Mouse (Mus musculus): ENCODE results near the gene Babam1. TPM values are rescaled to one million over a fixed set of nuclear protein-coding genes. Genes with fewer than 3 reads are reported as not detected.

Babam1 gene
- polyA plus RNA-seq, 1 experiment = 118 TPM

GRCm38 (mm10) chr8:71367529-71368176, 29.0 kb upstream of the Babam1 start:
- Histone ChIP-seq H3ac (ENCODE audit: control insufficient read depth, insufficient read length, low read depth) (peak overlapping the region; percentile 70), H3K79me3 (ENCODE audit: low read depth) (no peaks in the 10 kb centered on the region), H3K27me3 (ENCODE audit: control insufficient read depth, insufficient read depth, insufficient read length) (no peaks in the 10 kb centered on the region), H3K36me3 (ENCODE audit: control insufficient read depth, insufficient read depth) (peaks cover 17% of the 10 kb centered on the region), H3K4me3 (ENCODE audit: insufficient read depth, poor library complexity, severe bottlenecking) (peak overlapping the region; percentile 41), H3K79me2 (ENCODE audit: control insufficient read depth, insufficient read depth) (peaks cover 16% of the 10 kb centered on the region)
- TF ChIP-seq MYOD1 (IDR thresholded peaks at IDR 0.05; ENCODE audit: control insufficient read depth, insufficient read length, low read depth) = no peak
- TF ChIP-seq CEBPB (IDR thresholded peaks at IDR 0.05; ENCODE audit: low read depth) = no peak
- TF ChIP-seq MYOG (IDR thresholded peaks at IDR 0.05; ENCODE audit: control insufficient read depth, extremely low read depth, insufficient read length) = no peak
- no peak for TF ChIP-seq FOSL1 (IDR thresholded peaks at IDR 0.05; ENCODE audit: insufficient read depth, low read length, poor library complexity, severe bottlenecking)
- no peak for TF ChIP-seq USF1 (IDR thresholded peaks at IDR 0.05; ENCODE audit: low read depth)
- TF ChIP-seq MAX (IDR thresholded peaks at IDR 0.05) = no peak
- no peak for TF ChIP-seq CTCF (IDR thresholded peaks at IDR 0.05; ENCODE audit: control insufficient read depth, insufficient read depth, insufficient read length)

- H3K79me3 ChIP-seq (ENCODE audit: low read depth) = no peaks in the 10 kb centered on the region
- H3K36me3 ChIP-seq (ENCODE audit: control insufficient read depth, insufficient read depth) = peaks cover 19% of the 10 kb centered on the region
- no peak overlapping the region for H3K4me3 ChIP-seq (ENCODE audit: insufficient read depth, poor library complexity, severe bottlenecking)
- TF ChIP-seq MAX (IDR thresholded peaks at IDR 0.05) (no peak), MYOG (IDR thresholded peaks at IDR 0.05; ENCODE audit: control insufficient read depth, extremely low read depth, insufficient read length) (no peak), CTCF (IDR thresholded peaks at IDR 0.05; ENCODE audit: control insufficient read depth, insufficient read depth, insufficient read length) (no peak), MYOD1 (IDR thresholded peaks at IDR 0.05; ENCODE audit: control insufficient read depth, insufficient read length, low read depth) (no peak), CEBPB (IDR thresholded peaks at IDR 0.05; ENCODE audit: low read depth) (no peak), USF1 (IDR thresholded peaks at IDR 0.05; ENCODE audit: low read depth) (no peak), FOSL1 (IDR thresholded peaks at IDR 0.05; ENCODE audit: insufficient read depth, low read length, poor library complexity, severe bottlenecking) (no peak)
- no peak overlapping the region for H3ac ChIP-seq (ENCODE audit: control insufficient read depth, insufficient read length, low read depth)
- H3K79me2 ChIP-seq (ENCODE audit: control insufficient read depth, insufficient read depth) = peaks cover 16% of the 10 kb centered on the region
- H3K27me3 ChIP-seq (ENCODE audit: control insufficient read depth, insufficient read depth, insufficient read length) = no peaks in the 10 kb centered on the region
Measured at GRCm38 (mm10) chr8:71368366-71368765, 28.3 kb upstream of the Babam1 start.

GRCm38 (mm10) chr8:71369040-71369718, 27.5 kb upstream of the Babam1 start:
- peaks cover 16% of the 10 kb centered on the region for H3K79me2 ChIP-seq (ENCODE audit: control insufficient read depth, insufficient read depth)
- no peak overlapping the region for H3ac ChIP-seq (ENCODE audit: control insufficient read depth, insufficient read length, low read depth)
- H3K4me3 ChIP-seq (ENCODE audit: insufficient read depth, poor library complexity, severe bottlenecking) = no peak overlapping the region
- no peaks in the 10 kb centered on the region for H3K79me3 ChIP-seq (ENCODE audit: low read depth)
- peaks cover 26% of the 10 kb centered on the region for H3K36me3 ChIP-seq (ENCODE audit: control insufficient read depth, insufficient read depth)
- no peaks in the 10 kb centered on the region for H3K27me3 ChIP-seq (ENCODE audit: control insufficient read depth, insufficient read depth, insufficient read length)
- TF ChIP-seq MAX (IDR thresholded peaks at IDR 0.05) (no peak), MYOG (IDR thresholded peaks at IDR 0.05; ENCODE audit: control insufficient read depth, extremely low read depth, insufficient read length) (no peak), MYOD1 (IDR thresholded peaks at IDR 0.05; ENCODE audit: control insufficient read depth, insufficient read length, low read depth) (no peak), CTCF (IDR thresholded peaks at IDR 0.05; ENCODE audit: control insufficient read depth, insufficient read depth, insufficient read length) (no peak), USF1 (IDR thresholded peaks at IDR 0.05; ENCODE audit: low read depth) (no peak), CEBPB (IDR thresholded peaks at IDR 0.05; ENCODE audit: low read depth) (no peak), FOSL1 (IDR thresholded peaks at IDR 0.05; ENCODE audit: insufficient read depth, low read length, poor library complexity, severe bottlenecking) (no peak)

- TF ChIP-seq FOSL1 (IDR thresholded peaks at IDR 0.05; ENCODE audit: insufficient read depth, low read length, poor library complexity, severe bottlenecking) = no peak
- no peak for TF ChIP-seq MAX (IDR thresholded peaks at IDR 0.05)
- TF ChIP-seq MYOD1 (IDR thresholded peaks at IDR 0.05; ENCODE audit: control insufficient read depth, insufficient read length, low read depth) = no peak
- TF ChIP-seq USF1 (IDR thresholded peaks at IDR 0.05; ENCODE audit: low read depth) = no peak
- TF ChIP-seq MYOG (IDR thresholded peaks at IDR 0.05; ENCODE audit: control insufficient read depth, extremely low read depth, insufficient read length) = no peak
- no peak for TF ChIP-seq CEBPB (IDR thresholded peaks at IDR 0.05; ENCODE audit: low read depth)
- no peak for TF ChIP-seq CTCF (IDR thresholded peaks at IDR 0.05; ENCODE audit: control insufficient read depth, insufficient read depth, insufficient read length)
- Histone ChIP-seq H3K27me3 (ENCODE audit: control insufficient read depth, insufficient read depth, insufficient read length) (no peaks in the 10 kb centered on the region), H3K4me3 (ENCODE audit: insufficient read depth, poor library complexity, severe bottlenecking) (peak overlapping the region; percentile 31), H3K36me3 (ENCODE audit: control insufficient read depth, insufficient read depth) (peaks cover 35% of the 10 kb centered on the region), H3ac (ENCODE audit: control insufficient read depth, insufficient read length, low read depth) (no peak overlapping the region), H3K79me3 (ENCODE audit: low read depth) (no peaks in the 10 kb centered on the region), H3K79me2 (ENCODE audit: control insufficient read depth, insufficient read depth) (peaks cover 16% of the 10 kb centered on the region)
Measured at GRCm38 (mm10) chr8:71370711-71371235, 25.9 kb upstream of the Babam1 start.

GRCm38 (mm10) chr8:71371236-71371848, 25.3 kb upstream of the Babam1 start, which contains the start of gene Ocel1:
TSS of gene Ocel1 (plus strand) at chr8:71371298.
- TF ChIP-seq CEBPB (IDR thresholded peaks at IDR 0.05; ENCODE audit: low read depth) = no peak
- no peak for TF ChIP-seq MYOG (IDR thresholded peaks at IDR 0.05; ENCODE audit: control insufficient read depth, extremely low read depth, insufficient read length)
- peak; percentile 13 for TF ChIP-seq MAX (IDR thresholded peaks at IDR 0.05)
- peak; percentile 1 for TF ChIP-seq MYOD1 (IDR thresholded peaks at IDR 0.05; ENCODE audit: control insufficient read depth, insufficient read length, low read depth)
- TF ChIP-seq CTCF (IDR thresholded peaks at IDR 0.05; ENCODE audit: control insufficient read depth, insufficient read depth, insufficient read length) = peak; percentile 97
- TF ChIP-seq USF1 (IDR thresholded peaks at IDR 0.05; ENCODE audit: low read depth) = no peak
- H3K79me2 ChIP-seq (ENCODE audit: control insufficient read depth, insufficient read depth) = peaks cover 16% of the 10 kb centered on the region
- H3ac ChIP-seq (ENCODE audit: control insufficient read depth, insufficient read length, low read depth) = peak within 1 kb of the TSS; percentile 83
- H3K4me3 ChIP-seq (ENCODE audit: insufficient read depth, poor library complexity, severe bottlenecking) = peak within 1 kb of the TSS; percentile 31
- peaks cover 36% of the 10 kb centered on the region for H3K36me3 ChIP-seq (ENCODE audit: control insufficient read depth, insufficient read depth)
- no peaks in the 10 kb centered on the region for H3K79me3 ChIP-seq (ENCODE audit: low read depth)
- no peaks in the 10 kb centered on the region for H3K27me3 ChIP-seq (ENCODE audit: control insufficient read depth, insufficient read depth, insufficient read length)
